Mouse (Mus musculus): ENCODE results near the gene Anks1b.

Anks1b gene

GRCm38 (mm10) chr10:90751889-90752288 is 878.6 kb downstream of the Anks1b start:
- no peak for DNase-seq

- no peak for DNase-seq
These were observed 879.8 kb downstream of the Anks1b start for GRCm38 (mm10) chr10:90753106-90753505.

- no peak for DNase-seq
These were observed 884.5 kb downstream of the Anks1b start for GRCm38 (mm10) chr10:90757773-90758172.

GRCm38 (mm10) chr10:90759929-90760328 is 886.6 kb downstream of the Anks1b start:
- DNase-seq = no peak

- no peak for DNase-seq
These were observed 893.0 kb downstream of the Anks1b start for GRCm38 (mm10) chr10:90766261-90766660.

- no peak for DNase-seq
These were observed 897.2 kb downstream of the Anks1b start for GRCm38 (mm10) chr10:90770403-90770955.

GRCm38 (mm10) chr10:90771046-90771445 is 897.7 kb downstream of the Anks1b start:
- no peak for DNase-seq

GRCm38 (mm10) chr10:90771471-90772226 is 898.3 kb downstream of the Anks1b start:
- peak; percentile 8 to 28 for DNase-seq

- peak in 1 of 2 experiments; percentile 4 for DNase-seq
These were observed 906.5 kb downstream of the Anks1b start for GRCm38 (mm10) chr10:90779561-90780400.

- DNase-seq = no peak
These were observed 911.8 kb downstream of the Anks1b start for GRCm38 (mm10) chr10:90784981-90785650.

GRCm38 (mm10) chr10:90785680-90786079 is 912.4 kb downstream of the Anks1b start:
- no peak for DNase-seq

- no peak for DNase-seq
These were observed 929.8 kb downstream of the Anks1b start for GRCm38 (mm10) chr10:90803112-90803511.

- no peak for DNase-seq
These were observed 931.3 kb downstream of the Anks1b start for GRCm38 (mm10) chr10:90804602-90805095.

GRCm38 (mm10) chr10:90808616-90809310 is 935.5 kb downstream of the Anks1b start:
- no peak for DNase-seq

- DNase-seq = no peak
These were observed 936.7 kb downstream of the Anks1b start for GRCm38 (mm10) chr10:90809911-90810590.

GRCm38 (mm10) chr10:90811446-90811845 is 938.1 kb downstream of the Anks1b start:
- no peak for DNase-seq

GRCm38 (mm10) chr10:90813326-90813725 is 940.0 kb downstream of the Anks1b start:
- DNase-seq = no peak

- DNase-seq = no peak
These were observed 941.1 kb downstream of the Anks1b start for GRCm38 (mm10) chr10:90814412-90814811.

GRCm38 (mm10) chr10:90818246-90818937 is 945.1 kb downstream of the Anks1b start:
- DNase-seq = no peak

GRCm38 (mm10) chr10:90823438-90823837 is 950.1 kb downstream of the Anks1b start:
- peak; percentile 73 to 76 for DNase-seq

GRCm38 (mm10) chr10:90824692-90825091 is 951.4 kb downstream of the Anks1b start:
- no peak for DNase-seq
